Mouse (Mus musculus) adrenal gland, postnatal 4 days (tissue): ENCODE results near the gene Ssu72. TPM values are rescaled to one million over a fixed set of nuclear protein-coding genes. Genes with fewer than 3 reads are reported as not detected.
"Not testable (repeated sequence)": the region's sequence is repeated elsewhere in the genome, so short reads cannot be mapped to it uniquely, and the experiment has no call there.

Experiments
- DNase-seq, 2 experiments: peaks; one replicate each; pipeline ENCODE4 v3.0.0; 2021 to 2022; ENCODE audit warnings: low spot score in 2 of 2, mixed read lengths in 2 of 2
- total RNA-seq, 2 experiments: library from RNA; stranded (reverse); gene quantifications; 2 replicates each; pipeline ENCODE4 v1.2.3; 2021

Ssu72 gene
- total RNA-seq, 2 experiments from 2014 or later: 88.9 to 96.2 TPM

DNA sequence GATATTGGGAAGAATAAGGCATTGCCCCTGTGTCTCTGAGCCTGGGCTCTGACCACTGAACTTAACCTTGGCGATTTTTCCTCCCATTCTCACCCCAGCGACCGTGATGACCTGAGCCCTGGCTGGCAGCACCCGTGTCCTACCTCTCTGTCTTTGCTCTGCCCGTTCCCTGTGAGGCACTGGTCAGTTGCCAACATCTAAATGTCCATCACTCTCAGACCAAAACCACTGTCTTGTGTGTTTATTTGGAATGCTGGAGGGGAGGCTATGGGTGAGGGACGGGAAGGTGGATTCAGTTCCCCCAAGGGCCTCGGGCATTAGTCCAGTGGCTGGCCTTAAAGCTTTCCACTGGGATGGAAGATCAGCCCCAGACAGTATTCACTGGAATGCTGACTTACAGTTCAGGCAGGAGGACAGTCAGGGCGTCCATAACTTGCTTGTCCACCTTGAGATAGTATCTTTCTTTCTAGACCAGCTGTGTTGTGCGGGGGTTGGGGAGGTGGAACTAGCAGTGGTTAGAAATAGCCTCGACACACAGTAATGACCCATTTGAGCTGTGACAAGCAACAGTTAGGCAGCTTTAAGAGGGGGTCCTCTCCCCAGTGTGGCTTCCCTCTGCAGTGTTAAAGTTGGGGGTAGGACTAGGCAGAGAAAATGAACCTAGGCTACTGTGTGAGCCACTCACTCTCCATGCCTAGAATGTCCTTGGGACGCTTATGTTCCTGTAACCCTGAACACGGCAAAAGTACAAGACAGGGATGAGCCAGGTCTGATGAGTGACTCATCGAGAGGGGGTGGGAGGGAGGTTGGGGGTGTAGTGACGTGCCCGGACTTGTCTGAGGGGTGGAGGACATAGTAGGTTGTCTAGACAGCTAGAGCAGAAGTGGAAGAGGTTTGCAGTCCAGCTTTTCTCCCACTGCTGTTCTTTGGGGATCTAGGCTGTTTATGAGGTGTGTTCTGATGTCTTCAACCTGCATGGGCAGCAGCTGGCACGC is 8.0 kb upstream of the Ssu72 start:
- DNase-seq: peak in 1 of 2 experiments; percentile 24

GRCm38 (mm10) chr4:155700425-155700824 is 4.2 kb upstream of the Ssu72 start:
- no peak for DNase-seq

GRCm38 (mm10) chr4:155703425-155703929 is 1.1 kb upstream of the Ssu72 start:
- no peak for DNase-seq

DNA sequence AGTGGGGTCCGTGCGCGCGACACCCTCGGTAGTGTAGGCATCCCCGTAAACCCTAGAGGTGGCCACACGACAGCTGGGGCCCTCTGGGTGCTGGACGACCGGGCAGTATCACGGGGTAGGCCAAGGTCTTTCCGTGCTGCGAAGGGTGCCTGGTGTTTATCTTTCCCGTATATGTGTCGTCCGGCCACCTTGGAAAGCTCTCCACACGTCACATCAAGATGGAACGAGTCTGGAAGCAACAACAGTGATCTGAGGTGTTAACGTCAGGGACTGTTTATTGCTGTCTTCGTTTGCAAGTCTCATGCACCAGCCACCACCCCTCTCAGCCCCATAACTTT is 961 bp downstream of the Ssu72 start:
- no peak for DNase-seq

DNA sequence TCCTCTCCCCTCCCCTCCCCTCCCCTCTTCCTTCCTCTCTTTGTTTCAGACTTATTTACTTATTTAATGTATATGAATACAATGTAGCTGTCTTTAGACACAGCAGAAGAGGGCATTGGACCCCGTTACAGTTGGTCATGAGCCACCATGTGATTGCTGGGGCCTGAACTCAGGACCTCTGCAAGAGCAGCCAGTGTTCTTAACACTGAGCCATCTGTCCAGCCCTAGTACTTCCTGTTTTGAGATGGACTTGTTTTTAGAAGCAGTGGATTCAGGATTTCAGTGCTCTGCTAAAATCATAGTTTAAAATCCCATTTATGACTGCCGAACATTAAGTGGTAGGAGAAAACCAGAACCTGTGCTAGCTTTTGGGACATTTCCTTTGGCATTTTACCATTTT is 4.0 kb downstream of the Ssu72 start:
- DNase-seq: no peak

GRCm38 (mm10) chr4:155708988-155709387 is 4.4 kb downstream of the Ssu72 start:
- DNase-seq: no peak

GRCm38 (mm10) chr4:155710521-155711252 is 6.1 kb downstream of the Ssu72 start:
- no peak for DNase-seq

- DNase-seq: no peak
Observed at GRCm38 (mm10) chr4:155721668-155722083, 17.1 kb downstream of the Ssu72 start.

- DNase-seq: no peak
Observed at GRCm38 (mm10) chr4:155727993-155728392, 23.4 kb downstream of the Ssu72 start.

GRCm38 (mm10) chr4:155733267-155733666 is 28.7 kb downstream of the Ssu72 start:
- DNase-seq: no peak

DNA sequence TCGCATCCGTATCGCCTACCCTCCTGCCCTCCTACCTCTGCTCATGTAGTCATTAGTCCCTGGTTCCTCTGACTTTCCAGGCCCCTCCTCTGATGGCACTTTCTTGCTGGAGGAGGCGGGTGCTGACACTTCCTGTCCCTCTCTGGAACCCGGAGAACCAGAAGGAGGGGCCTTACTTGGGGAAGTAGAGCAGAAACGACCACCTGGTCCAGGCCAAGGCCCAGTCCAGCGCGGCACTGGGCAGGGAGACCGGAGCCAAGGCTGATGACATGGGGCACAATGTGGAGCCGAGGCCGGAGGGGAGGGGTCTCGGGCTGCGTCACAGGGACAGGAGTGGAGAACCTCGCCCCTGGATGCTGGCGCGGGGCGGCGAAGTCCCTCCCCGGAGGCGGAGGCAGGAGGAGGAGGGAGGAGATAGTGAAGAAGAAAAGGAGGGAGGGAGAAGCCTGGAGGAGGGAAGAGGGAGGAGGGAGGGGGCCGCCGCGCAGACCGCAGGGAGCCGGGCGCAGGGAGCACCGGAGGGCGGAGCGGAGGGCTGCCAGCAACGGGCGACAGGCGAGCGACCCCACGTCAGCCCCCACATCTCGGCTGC is 29.8 kb downstream of the Ssu72 start, which contains the start of gene Tmem240:
Gene Tmem240, plus strand, starts transcription at position 451 of the 592 bp plus-strand sequence.
- peak; percentile 73 to 82 for DNase-seq

DNA sequence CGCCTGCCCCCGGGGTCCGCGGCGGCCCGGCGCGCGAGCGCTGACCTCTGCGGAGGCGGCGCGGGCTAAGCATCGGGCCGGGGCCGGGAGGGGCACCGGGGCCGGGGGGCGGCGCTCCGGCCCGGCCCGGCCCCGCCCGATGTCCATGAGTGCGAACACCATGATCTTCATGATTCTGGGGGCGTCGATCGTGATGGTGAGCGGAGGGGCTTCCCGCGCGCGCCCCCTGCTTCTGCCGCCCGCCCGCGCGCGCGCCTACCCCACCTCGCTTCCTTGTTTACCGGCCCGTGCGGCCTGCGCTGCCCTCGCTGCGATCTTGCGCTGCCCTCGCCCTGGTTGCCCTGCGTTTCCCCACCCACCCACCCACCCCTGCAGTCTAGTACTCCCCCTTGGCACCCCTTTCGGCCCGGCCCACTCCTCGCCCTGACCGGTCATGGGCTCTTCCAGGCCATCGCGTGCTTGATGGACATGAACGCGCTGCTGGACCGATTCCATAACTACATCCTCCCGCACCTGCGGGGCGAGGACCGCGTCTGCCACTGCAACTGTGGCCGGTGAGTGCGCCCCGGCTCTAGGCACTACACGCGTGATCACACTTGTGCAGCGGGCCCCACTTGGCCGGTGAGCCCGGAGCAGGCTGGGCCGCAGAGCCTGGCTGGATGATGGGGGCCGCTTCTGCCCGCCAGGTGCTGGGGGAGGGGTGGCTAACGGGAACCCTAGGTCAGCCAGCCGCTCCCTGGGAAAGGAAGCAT is 30.5 kb downstream of the Ssu72 start:
- DNase-seq: peak; percentile 18

GRCm38 (mm10) chr4:155735788-155736187 is 31.2 kb downstream of the Ssu72 start:
- no peak for DNase-seq

DNA sequence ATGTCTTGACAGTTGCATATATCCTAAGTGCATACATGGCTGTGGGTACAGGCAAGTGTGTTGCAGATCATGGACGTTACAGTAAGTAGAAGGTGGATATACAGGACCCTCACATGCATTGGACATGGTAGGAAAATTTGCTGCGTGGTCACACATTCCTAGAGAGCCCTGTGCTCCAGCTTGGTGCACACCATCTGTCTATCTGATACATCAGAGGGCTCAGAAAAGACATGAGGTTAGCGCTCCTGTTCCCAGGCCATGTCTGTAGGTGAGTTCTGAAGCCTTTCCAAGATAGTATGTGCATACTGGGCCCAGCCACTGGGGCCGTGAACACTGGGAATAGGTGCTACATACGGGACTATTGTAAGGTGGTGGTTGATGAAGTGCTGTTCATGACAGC is 31.8 kb downstream of the Ssu72 start:
- no peak for DNase-seq

DNA sequence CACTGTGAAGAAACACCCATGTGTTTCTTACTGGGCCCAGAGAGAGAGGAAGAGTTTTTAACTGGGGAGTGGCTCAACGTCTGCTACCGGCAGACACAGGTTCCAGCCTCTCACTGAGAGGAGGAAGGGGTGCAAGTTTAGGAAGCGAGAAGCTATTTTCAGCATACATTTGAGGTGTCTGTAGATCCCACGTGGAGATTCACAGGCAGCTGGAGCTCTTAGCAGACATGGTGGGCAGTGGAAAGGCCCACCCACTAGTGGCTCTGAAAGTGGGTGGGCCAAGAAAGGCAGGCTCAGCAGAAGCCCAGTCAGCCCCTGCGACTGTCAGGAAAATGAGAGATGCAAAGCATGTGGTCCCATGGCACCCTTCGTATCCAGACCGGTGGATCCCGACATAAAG is 33.7 kb downstream of the Ssu72 start:
- no peak for DNase-seq

DNA sequence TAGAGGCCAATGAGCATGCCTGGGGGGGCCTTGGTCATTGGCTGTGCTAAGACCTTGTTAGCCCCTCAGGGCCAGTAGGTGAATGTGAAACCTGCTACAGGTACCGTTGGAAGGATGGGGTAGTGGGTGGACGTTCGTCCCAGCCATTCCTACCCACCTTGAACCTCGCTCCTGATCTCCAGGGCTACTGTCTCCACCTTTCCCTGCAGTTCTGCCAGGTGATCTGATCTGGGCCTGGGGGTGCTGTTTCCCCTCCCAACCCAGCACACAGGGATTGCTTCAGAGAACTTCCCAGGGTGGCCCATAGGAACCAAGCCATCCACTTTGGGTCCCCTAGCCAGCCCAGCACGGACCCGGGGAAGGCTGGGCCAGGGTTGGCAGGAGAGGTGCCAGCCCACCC is 34.6 kb downstream of the Ssu72 start:
- DNase-seq: no peak

DNA sequence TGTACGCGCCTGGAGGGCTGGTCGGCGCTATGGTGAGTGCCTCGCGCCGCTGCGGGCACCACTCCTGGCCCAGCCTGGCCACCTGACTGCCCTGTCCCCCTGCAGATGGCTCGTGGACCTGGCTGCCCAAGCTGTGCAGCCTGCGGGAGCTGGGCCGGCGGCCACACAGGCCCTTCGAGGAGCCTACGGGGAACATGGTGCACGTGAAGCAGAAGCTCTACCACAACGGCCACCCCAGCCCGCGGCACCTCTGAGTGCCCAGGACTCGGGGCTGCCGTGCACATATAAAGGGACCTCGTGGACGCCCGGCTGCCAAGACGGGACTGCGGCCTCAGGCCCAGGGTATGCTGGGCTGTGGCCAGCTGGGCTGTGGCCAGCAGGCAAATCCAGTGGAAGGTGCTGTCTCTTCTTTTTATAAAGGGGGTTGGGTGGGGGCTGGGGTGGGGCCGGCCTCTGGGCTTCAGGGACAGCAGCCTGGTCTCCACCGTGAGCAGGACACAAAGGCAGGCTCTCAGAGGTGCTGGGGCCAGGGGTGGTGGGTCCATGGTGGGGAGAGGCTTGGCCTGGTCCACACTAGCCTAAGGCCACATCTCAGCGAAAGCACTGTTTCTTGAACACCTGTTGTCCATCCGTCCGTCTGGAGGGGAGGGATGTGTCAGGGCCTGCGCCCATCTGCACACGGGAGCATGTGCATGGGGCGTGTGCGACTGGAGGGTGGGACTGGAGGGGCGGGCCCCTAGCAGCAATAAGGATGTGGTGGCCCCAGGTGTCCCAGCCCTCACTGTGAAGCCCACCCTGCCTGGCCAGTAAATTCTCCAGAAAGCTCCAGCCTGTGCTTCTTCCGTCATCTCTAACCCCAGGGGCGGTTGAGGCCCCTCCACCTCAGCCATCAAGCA is 35.4 kb downstream of the Ssu72 start:
- DNase-seq: no peak

DNA sequence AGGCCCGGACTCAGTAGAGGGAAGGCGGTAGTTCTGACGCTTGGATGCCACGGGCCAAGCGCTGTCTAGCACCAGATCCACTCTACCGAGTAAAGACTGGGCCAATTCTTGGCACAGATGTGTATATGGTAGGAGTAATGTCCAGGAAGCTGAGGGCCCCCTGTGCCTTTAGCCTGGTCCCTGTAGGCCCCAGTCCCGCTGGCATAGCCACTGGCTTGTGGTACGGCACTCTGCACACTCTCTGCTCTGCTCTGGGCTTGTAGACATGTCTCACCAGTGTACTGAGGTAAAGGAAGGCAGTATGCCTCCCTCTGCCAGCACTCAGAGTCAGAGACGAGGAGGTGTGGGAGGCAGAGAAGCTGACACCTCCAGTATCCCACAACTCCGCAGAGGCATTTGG is 36.1 kb downstream of the Ssu72 start:
- DNase-seq: not testable (repeated sequence)

DNA sequence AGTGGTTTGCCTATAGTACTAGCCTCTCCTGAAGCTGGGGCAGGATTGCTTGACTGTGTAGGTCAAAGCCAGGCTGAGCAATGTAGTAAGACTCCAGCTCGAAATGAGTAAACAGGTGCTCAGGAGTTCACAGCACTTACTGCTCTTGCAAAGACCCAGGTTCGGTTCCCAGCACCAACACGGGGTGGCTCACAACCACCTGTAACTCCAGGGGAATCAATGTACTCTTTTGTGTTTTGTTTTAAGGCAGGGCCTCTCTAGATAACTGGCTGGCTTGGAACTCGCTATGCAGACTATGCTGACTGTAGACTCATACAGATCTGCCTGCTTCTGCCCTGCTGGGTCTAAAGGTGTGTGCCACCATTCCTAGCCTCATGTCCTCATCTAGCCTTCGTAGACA is 38.1 kb downstream of the Ssu72 start:
- no peak for DNase-seq

DNA sequence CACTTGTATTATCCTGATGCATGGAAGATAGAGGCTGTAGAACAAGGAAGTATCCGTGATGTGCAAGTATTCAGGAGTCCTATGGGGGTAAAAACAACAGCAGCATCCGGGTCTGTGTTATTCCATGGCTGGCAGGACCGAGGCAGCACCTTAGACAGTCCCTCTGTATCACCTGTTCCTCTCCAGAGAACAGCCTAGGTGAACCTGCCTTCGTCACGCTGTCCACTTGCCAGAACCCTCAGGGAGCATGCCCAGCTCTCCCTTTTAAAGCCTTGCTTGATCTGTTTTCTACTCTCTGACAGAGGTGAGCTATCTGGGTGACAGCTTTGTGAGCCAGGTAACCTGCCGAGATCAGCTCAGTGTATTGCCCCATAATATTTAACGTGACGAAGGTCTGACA is 39.9 kb downstream of the Ssu72 start:
- DNase-seq: no peak
